Mouse (Mus musculus): ENCODE measurements at regions not wholly inside any gene's neighbourhood (a gene's known extent, or its start where the extent isn't known, plus 50 kb on each side); places are given as distances from the start of the nearest gene placed in this dataset.
A peak's percentile ranks its signal among the peaks of the same experiment; 100 is the strongest.

- H3K4me3 ChIP-seq: no peak overlapping the region
- no peaks in the 10 kb centered on the region for H3K36me3 ChIP-seq
- H3K9me3 ChIP-seq: no peaks in the 10 kb centered on the region
- no peak overlapping the region for H3K27ac ChIP-seq
- ATAC-seq (ENCODE audit: borderline replicate concordance, extremely low read depth, low FRiP score, low TSS enrichment): no peak
- WGBS: 68% methylated on average over 8 of the region's 8 CpGs
- H3K4me2 ChIP-seq: no peak overlapping the region
- H3K4me1 ChIP-seq: no peaks in the 10 kb centered on the region
- H3K9ac ChIP-seq: no peak overlapping the region
- no peaks in the 10 kb centered on the region for H3K27me3 ChIP-seq
These were observed 442.6 kb upstream of the Mgmt start for GRCm38 (mm10) chr7:136451672-136452361.

DNA sequence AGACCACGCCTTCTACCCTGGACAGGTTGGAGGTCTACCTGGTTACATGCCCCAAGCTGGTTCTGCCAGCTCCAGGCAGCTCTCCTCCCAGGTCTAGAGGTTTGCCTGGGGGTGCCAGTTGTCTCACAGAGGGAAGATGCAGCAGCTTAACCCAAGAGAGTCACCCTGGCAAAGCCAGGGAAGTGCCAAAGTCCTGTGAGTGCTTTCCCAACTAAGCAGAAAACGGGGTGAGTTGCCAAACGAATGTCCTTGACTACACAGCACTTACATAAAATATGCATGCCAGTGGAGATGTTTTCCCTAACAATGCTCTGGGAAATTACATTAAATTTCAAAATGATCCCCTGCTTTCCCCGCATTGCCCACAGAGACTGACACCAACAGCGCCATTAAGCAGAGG, 441.9 kb upstream of the Mgmt start:
- Histone ChIP-seq H3K4me2 (no peak overlapping the region), H3K9me3 (no peaks in the 10 kb centered on the region), H3K4me3 (no peak overlapping the region), H3K27ac (no peak overlapping the region), H3K27me3 (no peaks in the 10 kb centered on the region), H3K36me3 (no peaks in the 10 kb centered on the region), H3K4me1 (no peaks in the 10 kb centered on the region), H3K9ac (no peak overlapping the region)
- no peak for ATAC-seq (ENCODE audit: borderline replicate concordance, extremely low read depth, low FRiP score, low TSS enrichment)
- 79% methylated on average over 5 of the region's 5 CpGs for WGBS

GRCm38 (mm10) chr7:136457171-136457570, 437.2 kb upstream of the Mgmt start:
- H3K9ac ChIP-seq: no peak overlapping the region
- H3K4me3 ChIP-seq: no peak overlapping the region
- H3K27ac ChIP-seq: no peak overlapping the region
- H3K36me3 ChIP-seq: no peaks in the 10 kb centered on the region
- WGBS: 48% methylated on average over 7 of the region's 7 CpGs
- no peaks in the 10 kb centered on the region for H3K9me3 ChIP-seq
- ATAC-seq (ENCODE audit: borderline replicate concordance, extremely low read depth, low FRiP score, low TSS enrichment): no peak
- H3K4me2 ChIP-seq: no peak overlapping the region
- no peaks in the 10 kb centered on the region for H3K27me3 ChIP-seq
- no peaks in the 10 kb centered on the region for H3K4me1 ChIP-seq

DNA sequence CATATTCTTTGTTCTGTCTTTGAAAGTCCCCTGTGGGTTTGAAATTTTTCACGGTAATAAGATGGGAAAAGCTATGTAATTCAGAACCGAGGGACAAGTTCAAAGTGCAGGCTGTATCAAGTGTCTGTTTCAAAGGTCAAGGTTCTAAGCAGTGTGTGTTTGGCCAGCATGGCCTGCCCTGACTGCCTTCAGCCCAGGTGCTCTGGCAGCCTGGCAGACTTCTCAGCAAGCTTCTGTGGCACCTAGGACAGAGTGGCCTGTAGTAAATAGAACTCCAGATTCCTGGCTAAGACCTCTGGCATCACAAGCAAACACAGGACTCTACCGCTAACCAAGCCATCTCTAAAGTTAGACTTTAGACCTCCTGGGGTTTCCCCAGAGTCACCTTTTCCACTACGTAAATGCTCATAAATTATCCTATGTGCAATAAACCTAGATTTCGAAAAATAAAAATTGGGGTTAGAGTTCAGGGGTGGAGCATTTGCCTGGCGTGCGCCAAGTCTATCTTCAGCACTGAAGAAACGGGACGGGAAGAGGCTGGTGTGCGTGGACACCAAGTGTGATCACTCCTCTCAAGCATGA, 436.5 kb upstream of the Mgmt start:
- no peak overlapping the region for H3K27ac ChIP-seq
- H3K9me3 ChIP-seq: no peaks in the 10 kb centered on the region
- no peaks in the 10 kb centered on the region for H3K27me3 ChIP-seq
- no peak overlapping the region for H3K4me2 ChIP-seq
- no peaks in the 10 kb centered on the region for H3K4me1 ChIP-seq
- 78% methylated on average over 10 of the region's 10 CpGs for WGBS
- no peak overlapping the region for H3K4me3 ChIP-seq
- no peak overlapping the region for H3K9ac ChIP-seq
- no peaks in the 10 kb centered on the region for H3K36me3 ChIP-seq
- no peak for ATAC-seq (ENCODE audit: borderline replicate concordance, extremely low read depth, low FRiP score, low TSS enrichment)

GRCm38 (mm10) chr7:136477135-136477534, 417.3 kb upstream of the Mgmt start:
- peaks cover 4% of the 10 kb centered on the region; the same call in 1 of the 2 replicates for H3K4me1 ChIP-seq
- no peak overlapping the region for H3K4me3 ChIP-seq
- H3K27ac ChIP-seq: no peak overlapping the region
- H3K27me3 ChIP-seq: 0 out of 2 replicates have a peak, but pooled peaks cover 3% of the 10 kb centered on the region
- no peak overlapping the region for H3K4me2 ChIP-seq
- ATAC-seq (ENCODE audit: borderline replicate concordance, extremely low read depth, low FRiP score, low TSS enrichment): no peak
- no peak overlapping the region for H3K9ac ChIP-seq
- no peaks in the 10 kb centered on the region for H3K36me3 ChIP-seq
- no peaks in the 10 kb centered on the region for H3K9me3 ChIP-seq
- WGBS: 80% methylated on average over 4 of the region's 4 CpGs

DNA sequence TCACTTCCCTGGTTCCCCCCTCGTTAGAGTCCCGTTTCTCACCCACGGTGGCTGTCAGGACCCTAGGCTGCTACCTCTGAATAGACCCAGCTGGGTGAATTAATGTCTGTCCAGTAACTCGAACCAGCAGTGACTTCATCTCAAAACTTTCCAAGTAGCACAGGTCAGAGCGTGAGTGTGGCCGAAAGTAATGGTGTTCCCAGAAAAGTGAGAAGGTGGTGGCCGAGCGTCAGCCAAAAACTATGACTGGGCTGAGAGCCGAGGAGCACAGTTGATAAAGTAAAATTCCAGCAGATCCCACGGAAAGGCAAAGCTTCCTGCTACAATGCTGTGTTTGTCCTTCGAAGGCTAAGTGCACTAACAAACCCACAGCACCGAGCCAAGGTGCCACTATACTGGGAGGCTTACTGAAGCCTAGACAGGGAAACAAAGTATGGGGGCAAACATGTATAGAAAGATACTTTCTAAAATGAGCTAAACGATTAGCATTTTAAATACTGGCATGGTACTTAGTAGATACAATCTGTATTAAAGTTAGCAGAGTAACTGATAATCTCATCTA, 413.7 kb upstream of the Mgmt start:
- Histone ChIP-seq H3K36me3 (no peaks in the 10 kb centered on the region), H3K4me3 (no peak overlapping the region), H3K27ac (no peak overlapping the region), H3K27me3 (peaks cover 6% of the 10 kb centered on the region), H3K9me3 (no peaks in the 10 kb centered on the region), H3K9ac (no peak overlapping the region), H3K4me2 (no peak overlapping the region), H3K4me1 (peaks cover 4% of the 10 kb centered on the region; the same call in 1 of the 2 replicates)
- no peak for ATAC-seq (ENCODE audit: borderline replicate concordance, extremely low read depth, low FRiP score, low TSS enrichment)
- WGBS: 27% methylated on average over 13 of the region's 13 CpGs

GRCm38 (mm10) chr7:136483237-136483636, 411.2 kb upstream of the Mgmt start:
- Histone ChIP-seq H3K9ac (no peak overlapping the region), H3K4me3 (no peak overlapping the region), H3K4me1 (peaks cover 4% of the 10 kb centered on the region; the same call in 1 of the 2 replicates), H3K4me2 (no peak overlapping the region), H3K36me3 (no peaks in the 10 kb centered on the region), H3K27ac (no peak overlapping the region), H3K9me3 (no peaks in the 10 kb centered on the region), H3K27me3 (peaks cover 28% of the 10 kb centered on the region)
- ATAC-seq (ENCODE audit: borderline replicate concordance, extremely low read depth, low FRiP score, low TSS enrichment): no peak

DNA sequence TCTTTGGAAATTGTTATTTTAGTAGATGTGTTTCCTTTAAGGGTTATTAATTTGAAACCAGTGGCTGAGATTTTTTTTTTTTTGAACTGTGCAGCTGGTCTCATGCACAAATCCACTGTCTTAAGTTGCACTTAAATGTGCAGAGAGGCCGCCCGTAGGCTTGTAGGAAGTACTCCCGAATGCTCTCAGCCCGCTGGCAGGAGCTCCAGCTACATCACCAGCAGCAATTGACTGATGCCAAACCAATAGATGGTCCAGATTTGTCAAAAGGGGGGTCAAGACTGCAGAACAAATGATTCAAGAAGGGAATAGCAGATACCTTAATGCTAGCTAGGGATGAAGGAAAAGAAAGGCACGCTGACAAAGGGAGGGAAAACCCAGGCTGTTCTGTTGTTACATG, 406.9 kb upstream of the Mgmt start:
- no peak overlapping the region for H3K4me2 ChIP-seq
- peaks cover 52% of the 10 kb centered on the region for H3K27me3 ChIP-seq
- H3K9me3 ChIP-seq: no peaks in the 10 kb centered on the region
- WGBS: 46% methylated on average over 5 of the region's 5 CpGs
- no peak overlapping the region for H3K4me3 ChIP-seq
- no peak overlapping the region for H3K27ac ChIP-seq
- no peak for ATAC-seq (ENCODE audit: borderline replicate concordance, extremely low read depth, low FRiP score, low TSS enrichment)
- no peak overlapping the region for H3K9ac ChIP-seq
- no peaks in the 10 kb centered on the region for H3K36me3 ChIP-seq
- H3K4me1 ChIP-seq: peaks cover 4% of the 10 kb centered on the region

- no peak for ATAC-seq (ENCODE audit: borderline replicate concordance, extremely low read depth, low FRiP score, low TSS enrichment)
- H3K4me1 ChIP-seq: peaks cover 4% of the 10 kb centered on the region; the same call in 1 of the 2 replicates
- H3K9me3 ChIP-seq: no peaks in the 10 kb centered on the region
- H3K36me3 ChIP-seq: no peaks in the 10 kb centered on the region
- WGBS: 57% methylated on average over 3 of the region's 3 CpGs
- no peak overlapping the region for H3K4me2 ChIP-seq
- H3K27me3 ChIP-seq: peaks cover 44% of the 10 kb centered on the region
- no peak overlapping the region for H3K27ac ChIP-seq
- no peak overlapping the region for H3K9ac ChIP-seq
- H3K4me3 ChIP-seq: no peak overlapping the region
These were observed 399.6 kb upstream of the Mgmt start for GRCm38 (mm10) chr7:136494862-136495261.

DNA sequence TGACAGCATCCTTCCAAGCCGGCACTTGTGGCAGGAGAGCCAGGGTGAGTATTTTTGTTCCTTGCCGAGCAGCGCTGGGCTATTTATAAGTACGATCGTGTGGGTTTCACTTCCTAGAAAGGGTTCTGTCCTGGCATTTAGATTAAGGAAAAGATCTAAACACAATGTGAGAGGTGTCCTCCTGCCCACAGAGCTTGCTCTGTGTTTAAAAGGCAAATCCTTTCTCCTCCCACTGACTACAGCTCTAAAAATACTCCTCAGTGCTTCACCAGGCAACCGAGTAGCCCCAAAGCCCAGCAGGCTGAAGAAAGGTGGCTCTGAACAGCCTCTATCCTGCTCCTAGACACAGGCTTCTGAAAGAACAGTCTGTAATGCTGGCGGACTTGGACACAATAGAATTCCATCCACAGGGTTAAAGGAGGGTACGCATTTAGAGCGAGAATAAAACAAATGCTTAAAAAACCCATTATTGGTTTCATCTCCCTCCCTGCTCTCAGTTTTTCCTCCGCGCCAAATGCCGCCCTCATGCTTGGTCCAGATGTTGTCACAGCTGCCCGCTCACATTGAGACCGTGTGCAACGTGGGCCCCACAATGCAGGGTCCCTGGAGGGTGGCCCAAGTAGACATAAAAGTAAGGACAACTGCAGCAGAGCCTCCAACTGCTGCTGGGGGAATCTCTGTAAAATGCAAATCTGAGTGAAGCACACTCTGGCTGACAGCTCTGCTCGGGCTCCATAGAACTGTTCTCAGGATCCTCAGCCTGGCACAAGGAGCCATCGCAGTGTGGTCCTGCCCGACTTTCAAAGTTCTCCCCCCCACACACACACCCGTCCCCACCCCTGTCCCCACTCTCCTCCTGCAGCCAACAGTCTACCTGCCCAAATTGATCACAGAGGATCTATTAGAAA, 397.8 kb upstream of the Mgmt start:
- no peaks in the 10 kb centered on the region for H3K36me3 ChIP-seq
- H3K4me1 ChIP-seq: no peaks in the 10 kb centered on the region
- H3K27me3 ChIP-seq: peaks cover 46% of the 10 kb centered on the region
- 54% methylated on average over 19 of the region's 19 CpGs for WGBS
- H3K9ac ChIP-seq: no peak overlapping the region
- H3K9me3 ChIP-seq: no peaks in the 10 kb centered on the region
- peak overlapping the region; percentile 12; the same call in 1 of the 2 replicates for H3K4me2 ChIP-seq
- H3K27ac ChIP-seq: no peak overlapping the region
- no peak overlapping the region for H3K4me3 ChIP-seq
- ATAC-seq (ENCODE audit: borderline replicate concordance, extremely low read depth, low FRiP score, low TSS enrichment): no peak

GRCm38 (mm10) chr7:136500059-136500458, 394.4 kb upstream of the Mgmt start:
- H3K27ac ChIP-seq: no peak overlapping the region
- H3K9me3 ChIP-seq: no peaks in the 10 kb centered on the region
- H3K36me3 ChIP-seq: no peaks in the 10 kb centered on the region
- peaks cover 9% of the 10 kb centered on the region for H3K4me1 ChIP-seq
- no peak for ATAC-seq (ENCODE audit: borderline replicate concordance, extremely low read depth, low FRiP score, low TSS enrichment)
- H3K9ac ChIP-seq: no peak overlapping the region
- H3K4me2 ChIP-seq: no peak overlapping the region
- peaks cover 58% of the 10 kb centered on the region for H3K27me3 ChIP-seq
- no peak overlapping the region for H3K4me3 ChIP-seq
- 83% methylated on average over 4 of the region's 4 CpGs for WGBS

DNA sequence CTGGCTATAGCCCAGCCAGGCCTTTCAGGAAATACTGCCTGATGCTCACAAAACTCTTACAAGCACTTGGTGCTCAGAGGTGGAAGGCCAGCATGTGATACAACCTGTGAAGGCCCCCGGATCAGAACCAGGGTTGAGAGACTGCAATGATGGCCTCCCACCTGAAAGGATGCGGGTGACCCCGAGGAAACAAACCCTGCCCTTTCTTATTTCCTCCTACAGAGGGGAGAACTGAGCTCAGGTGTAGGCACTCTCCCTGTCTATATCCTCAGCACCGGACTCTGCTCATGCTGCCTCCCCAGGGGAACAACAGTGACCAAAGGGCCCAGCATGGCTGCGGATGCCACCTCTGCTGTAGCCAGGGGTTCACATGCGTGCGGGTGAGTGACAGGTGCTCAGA, 393.3 kb upstream of the Mgmt start:
- Histone ChIP-seq H3K9ac (no peak overlapping the region), H3K4me2 (no peak overlapping the region), H3K9me3 (no peaks in the 10 kb centered on the region), H3K4me3 (no peak overlapping the region), H3K4me1 (peaks cover 9% of the 10 kb centered on the region), H3K27me3 (peaks cover 55% of the 10 kb centered on the region), H3K27ac (no peak overlapping the region), H3K36me3 (no peaks in the 10 kb centered on the region)
- WGBS: 91% methylated on average over 7 of the region's 7 CpGs
- no peak for ATAC-seq (ENCODE audit: borderline replicate concordance, extremely low read depth, low FRiP score, low TSS enrichment)
